Comparison of ENCODE assay signal across 10 mouse cellular contexts in the genomic region with DNA sequence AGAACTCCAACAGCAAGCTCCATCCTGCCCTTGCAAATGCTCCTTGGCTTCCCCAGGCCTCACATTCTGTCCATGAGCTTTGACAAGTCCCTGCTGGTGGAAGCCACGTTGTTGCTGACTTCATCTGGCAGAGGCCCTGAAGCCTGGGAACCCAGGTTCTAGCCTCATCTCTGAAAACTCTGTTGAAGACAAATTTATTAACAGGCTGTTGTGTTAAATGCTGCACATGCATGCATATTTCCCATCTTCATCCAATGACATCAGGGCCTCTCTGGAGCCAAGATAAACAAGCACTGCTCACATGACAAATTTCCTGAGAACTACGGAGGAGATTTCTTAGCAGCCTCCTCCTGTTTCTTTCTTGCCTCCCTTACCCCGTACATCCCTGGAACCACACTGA.
DNase-seq lines count a peak whose midpoint lies in the region; ATAC-seq and TF ChIP-seq lines count a peak whose summit lies in the region.
"Had no signal": no experiment of that assay in that cellular context is flagged by ENCODE, and none has a peak within 500 bp of the region (broad histone marks: within the 10 kb centered on the region; RNA-seq: fewer than 3 reads in every experiment).

No protein-coding gene starts in this region.

- TF ChIP-seq CTCF in brain, embryonic 14.5 days (IDR thresholded peaks at IDR 0.05; ENCODE audit: borderline replicate concordance, extremely low read depth, insufficient read depth, insufficient read length) = no peak

- DNase-seq in 3T3-L1 (ENCODE audit: low read depth, low spot score) = peak; percentile 74
- peak; percentile 29 for DNase-seq in brain, embryonic 14.5 days (ENCODE audit: low read depth)
- DNase-seq in heart, postnatal 14 days = peak; percentile 46 to 67
- peak; percentile 52 to 65 for DNase-seq in kidney, postnatal 4 days
- no peak for DNase-seq in cerebellum, adult 9-10 months
- no peak for DNase-seq in cerebellum, postnatal 25 days
- no peak for DNase-seq in left cerebral cortex, adult 11 months (ENCODE audit: low spot score)
- DNase-seq: liver, embryonic 13.5 days had no signal

- intact Hi-C loops in heart, postnatal 14 days (cut with DNase I) = no loop called here

- TF ChIP-seq POLR2A in brain, embryonic 14.5 days (IDR thresholded peaks at IDR 0.05; ENCODE audit: borderline replicate concordance, extremely low read depth, insufficient read depth, insufficient read length, poor library complexity, severe bottlenecking) = no peak

- no peak; the same call in 1 of the 2 replicates for ATAC-seq in frontal cortex, adult (ENCODE audit: low TSS enrichment)
- ATAC-seq: forebrain, embryonic 15.5 days had no signal

Comparison
In these comparisons a context has a peak if more than half of its experiments do, and no peak if none do; other contexts are left out.
1. DNase-seq: peak in 3T3-L1 (single experiment), brain, embryonic 14.5 days (single experiment), heart, postnatal 14 days (2 of 2) and kidney, postnatal 4 days (2 of 2); none in cerebellum, adult 9-10 months (single experiment), cerebellum, postnatal 25 days (0 of 2) and left cerebral cortex, adult 11 months (single experiment).